Mouse (Mus musculus): ENCODE measurements around the gene Eras.
A peak's percentile ranks its signal among the peaks of the same experiment; 100 is the strongest.
"Not testable (repeated sequence)": the region's sequence is repeated elsewhere in the genome, so short reads cannot be mapped to it uniquely, and the experiment has no call there.

Gene Eras

DNA sequence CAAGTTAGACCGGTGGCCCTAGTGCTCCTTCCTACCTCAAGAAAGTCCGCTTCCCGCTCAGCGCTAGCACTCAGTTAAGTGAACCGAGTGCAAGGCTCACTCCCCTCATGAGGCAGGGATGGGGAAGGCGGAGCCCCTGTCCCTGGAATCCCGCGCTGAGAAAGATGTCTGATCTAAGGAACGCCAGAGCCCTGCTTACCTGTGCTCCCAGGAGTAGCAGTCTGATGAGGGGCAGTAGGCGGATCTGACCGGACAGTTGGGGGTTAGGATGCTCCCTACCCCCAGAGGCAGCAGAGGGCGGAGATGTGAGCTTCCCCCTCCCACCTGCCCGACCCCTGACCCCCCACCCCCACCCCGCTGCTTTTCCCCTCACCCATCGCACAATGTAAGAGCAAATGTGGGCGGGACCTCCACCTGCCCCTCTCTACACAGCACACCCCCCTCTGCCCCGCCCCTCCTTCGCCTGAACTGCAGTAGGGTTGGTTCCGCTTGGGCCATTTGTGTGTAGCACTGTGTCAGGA is at the start of gene Eras:
Gene Eras (minus strand): TSS at position 338 of the 521 bp plus-strand sequence.
- DNase-seq (ENCODE audit: low spot score in 2 of 2) = no peak

DNA sequence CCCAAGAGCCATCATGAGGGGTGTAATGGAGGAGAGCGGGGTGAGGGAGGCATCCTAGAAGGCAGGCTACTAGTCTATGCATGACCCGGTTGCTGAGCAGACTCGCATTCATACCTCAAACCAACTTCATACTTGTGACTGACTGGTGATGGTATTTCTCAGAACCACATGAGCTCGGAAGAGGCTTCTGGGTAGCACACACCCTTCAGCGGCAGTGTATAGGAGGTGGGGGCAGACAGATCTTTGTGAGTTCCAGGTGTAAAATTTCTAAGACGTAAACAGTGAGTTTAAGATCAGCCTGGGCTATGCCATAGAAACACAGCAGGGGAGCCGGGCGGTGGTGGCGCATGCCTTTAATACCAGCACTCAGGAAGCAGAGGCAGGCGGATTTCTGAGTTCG is 49.5 kb upstream of the Eras start, which contains the start of gene Gata1:
Gene Gata1 (minus strand): TSS at position 180 of the 400 bp plus-strand sequence.
- DNase-seq (ENCODE audit: low spot score in 2 of 2) = no peak

DNA sequence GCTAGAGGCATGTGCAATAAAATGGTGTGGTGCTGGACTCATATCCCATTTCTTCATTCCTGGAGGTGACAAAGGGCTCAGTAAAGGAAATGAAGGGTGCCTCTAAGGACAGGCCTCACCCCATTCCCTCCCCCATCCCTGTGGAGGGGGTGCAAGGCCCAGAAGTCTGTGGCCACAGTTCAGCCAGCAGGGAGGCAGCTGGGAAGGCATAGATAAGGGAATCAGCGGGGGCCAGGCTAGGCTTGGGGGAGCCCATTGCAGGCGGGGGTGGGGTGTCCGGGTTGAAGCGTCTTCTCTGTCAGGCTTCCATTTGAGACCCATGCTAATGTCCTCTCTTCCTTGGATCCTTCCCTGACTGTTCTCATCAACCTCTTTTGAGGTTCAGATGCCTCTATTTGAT is 42.9 kb upstream of the Eras start:
- DNase-seq (ENCODE audit: low spot score in 2 of 2) = no peak

DNA sequence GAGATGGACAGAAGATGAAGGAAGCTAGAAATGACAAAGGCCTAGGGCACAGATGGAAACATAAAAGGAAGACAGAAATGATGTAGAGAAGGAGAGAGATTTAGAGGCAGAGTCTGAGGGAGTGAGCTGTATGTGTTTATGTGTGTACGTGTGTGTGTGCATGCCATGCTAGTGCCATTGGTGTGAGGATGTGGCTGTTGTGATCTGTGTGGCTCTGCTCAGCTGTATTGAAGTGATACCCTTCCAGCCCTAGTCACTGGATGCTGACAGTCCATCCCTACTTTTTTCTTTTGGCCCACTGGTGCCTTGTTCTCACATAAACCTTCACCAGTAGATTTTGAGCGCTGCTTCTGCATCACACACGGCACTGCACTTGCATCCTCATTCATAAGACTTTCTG is 40.5 kb upstream of the Eras start:
- no peak for DNase-seq (ENCODE audit: low spot score in 2 of 2)

DNA sequence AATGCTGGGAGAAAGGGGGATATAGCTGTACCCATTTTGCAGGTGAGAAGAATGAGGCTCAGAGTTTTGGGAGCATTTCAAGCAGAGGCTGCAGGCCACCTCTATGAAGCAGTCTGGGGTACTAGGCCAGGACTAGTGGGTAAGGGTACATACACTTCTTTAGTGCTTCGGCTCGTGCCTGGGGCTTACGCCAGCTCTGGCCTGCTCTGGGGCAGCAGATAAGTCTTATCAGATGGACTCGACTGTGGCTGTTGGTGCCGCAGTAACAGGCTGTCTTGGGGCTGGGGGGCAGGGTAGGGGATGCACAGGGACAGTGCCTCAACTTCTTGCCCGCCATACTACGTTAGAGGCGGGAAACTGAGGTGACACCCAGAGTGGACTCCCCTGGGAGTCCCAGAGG is 39.8 kb upstream of the Eras start:
- no peak for DNase-seq (ENCODE audit: low spot score in 2 of 2)

DNA sequence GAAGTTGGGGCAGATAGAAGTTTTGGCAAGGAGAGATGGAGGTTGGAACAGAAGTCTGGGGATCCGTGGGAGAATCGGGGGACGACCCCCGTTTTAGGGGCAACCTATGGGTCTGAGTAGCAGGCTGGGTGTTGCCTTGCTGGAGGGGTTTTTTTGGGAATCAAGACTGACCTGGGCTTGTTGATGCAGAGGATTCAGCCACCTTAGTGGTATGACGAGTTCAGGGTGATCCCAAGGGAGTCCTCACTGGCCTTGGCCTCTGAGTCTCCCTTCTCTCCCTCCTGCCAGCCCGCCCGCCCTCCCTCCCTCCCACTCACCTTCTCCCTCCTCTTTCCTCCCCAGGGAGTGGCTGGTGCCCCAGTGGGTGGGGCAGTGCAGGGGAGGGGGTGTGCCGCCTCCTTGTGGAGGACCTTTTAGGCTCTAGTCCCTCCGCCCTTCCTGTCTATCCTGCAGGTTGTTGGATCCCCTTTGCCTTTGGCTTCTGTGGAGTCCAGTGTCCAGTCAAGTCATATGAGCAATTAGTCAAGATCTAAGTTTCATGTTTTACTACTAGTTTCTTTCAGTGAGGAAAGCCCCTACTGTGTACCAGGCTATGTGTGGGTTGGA is 39.3 kb upstream of the Eras start:
- no peak for DNase-seq (ENCODE audit: low spot score in 2 of 2)

DNA sequence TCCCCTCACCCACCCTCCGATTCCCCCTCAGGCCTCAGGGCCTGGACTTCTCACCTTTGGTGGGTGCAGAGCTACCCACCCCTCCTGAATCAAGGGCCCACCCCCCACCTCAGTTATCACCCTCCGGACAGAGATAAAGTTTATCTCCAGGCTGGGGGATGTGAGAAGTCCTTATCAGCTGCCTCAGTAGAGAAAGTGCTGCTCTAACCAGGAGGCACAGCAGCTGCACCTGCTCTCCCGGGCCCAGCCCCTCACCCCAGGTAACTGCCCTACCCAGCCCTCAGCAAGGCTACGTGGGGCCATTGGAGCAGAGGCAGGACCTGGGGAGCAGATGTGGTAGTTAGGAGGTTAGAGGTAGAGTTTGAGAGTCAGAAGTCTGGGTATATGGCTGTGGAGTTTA is 37.8 kb upstream of the Eras start:
- no peak for DNase-seq (ENCODE audit: low spot score in 2 of 2)

DNA sequence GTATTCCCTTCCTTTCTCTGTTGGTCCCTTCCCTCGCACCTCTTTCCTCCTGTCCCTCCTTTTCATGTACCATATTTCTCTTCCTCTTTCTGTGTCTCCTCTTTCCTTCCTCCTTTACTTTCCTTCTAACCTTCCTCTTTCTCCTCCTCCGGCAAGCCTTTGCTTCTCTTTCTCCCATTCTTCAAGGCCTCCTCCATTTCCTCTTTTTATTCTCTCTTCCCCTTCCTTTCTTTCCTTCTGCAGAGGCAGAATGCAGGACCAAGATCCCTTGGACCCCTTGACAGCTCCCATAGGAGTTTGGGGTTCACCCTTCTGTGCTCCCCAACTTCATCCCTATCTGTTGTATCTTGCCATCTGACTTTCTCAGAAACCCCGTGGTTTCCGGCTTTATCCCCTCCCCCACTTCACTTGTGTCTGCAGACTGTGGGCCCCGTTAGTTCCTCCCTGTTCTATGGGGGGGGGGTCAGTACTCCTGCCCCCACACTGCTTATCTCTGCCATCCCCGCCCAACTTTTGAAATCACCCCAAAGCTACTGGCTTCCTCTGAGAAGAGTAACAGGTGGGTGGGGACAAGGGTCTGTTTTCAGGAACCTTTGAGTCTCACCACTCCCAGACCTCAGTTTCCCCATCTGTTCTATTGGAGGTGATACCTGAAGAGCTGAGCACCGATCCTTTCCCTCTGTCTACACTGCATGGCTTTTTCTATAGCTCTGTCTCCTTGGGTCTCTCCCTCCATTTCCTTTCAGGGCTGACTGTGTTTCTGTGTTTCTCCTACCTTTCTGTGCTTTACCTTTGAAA is 35.6 kb upstream of the Eras start:
- DNase-seq (ENCODE audit: low spot score in 2 of 2) = no peak

DNA sequence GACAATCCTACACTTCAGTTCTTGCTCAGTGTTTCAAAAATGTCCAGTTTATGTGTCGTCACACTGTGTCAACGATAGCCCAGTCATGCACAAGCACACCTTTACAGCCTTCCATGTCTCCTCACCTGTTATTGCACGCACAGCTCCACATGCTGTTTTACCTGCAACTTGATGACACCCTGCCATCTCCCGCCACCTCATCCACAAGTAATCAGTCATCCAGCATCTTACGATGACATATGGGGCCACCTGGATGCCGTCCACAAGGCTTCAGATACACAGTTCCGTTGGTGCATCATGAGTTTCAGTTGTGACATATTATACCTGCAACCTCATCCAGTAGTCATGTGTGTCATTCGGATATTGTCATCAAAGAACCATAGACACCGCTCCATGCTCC is 30.5 kb upstream of the Eras start:
- no peak for DNase-seq (ENCODE audit: low spot score in 2 of 2)

DNA sequence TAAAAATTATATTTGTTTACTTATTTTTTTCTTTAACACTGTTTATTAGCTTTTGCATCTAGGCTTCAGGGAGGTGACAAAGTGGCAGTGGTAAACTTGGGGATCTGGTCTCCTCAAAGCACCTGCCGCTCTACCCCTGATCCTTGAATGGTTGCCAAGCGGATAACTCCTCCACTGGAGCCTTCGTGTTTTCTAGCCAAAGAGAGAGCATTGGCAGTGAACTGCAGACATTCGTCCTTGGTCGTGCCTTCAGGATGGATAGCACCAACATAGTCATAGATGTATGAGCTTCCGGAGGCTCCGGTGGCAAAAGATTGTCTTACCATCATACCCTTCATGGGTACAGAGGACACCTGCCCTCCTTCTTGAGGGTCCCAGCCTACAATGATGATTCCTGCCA is 21.7 kb upstream of the Eras start:
- DNase-seq (ENCODE audit: low spot score in 2 of 2) = no peak

DNA sequence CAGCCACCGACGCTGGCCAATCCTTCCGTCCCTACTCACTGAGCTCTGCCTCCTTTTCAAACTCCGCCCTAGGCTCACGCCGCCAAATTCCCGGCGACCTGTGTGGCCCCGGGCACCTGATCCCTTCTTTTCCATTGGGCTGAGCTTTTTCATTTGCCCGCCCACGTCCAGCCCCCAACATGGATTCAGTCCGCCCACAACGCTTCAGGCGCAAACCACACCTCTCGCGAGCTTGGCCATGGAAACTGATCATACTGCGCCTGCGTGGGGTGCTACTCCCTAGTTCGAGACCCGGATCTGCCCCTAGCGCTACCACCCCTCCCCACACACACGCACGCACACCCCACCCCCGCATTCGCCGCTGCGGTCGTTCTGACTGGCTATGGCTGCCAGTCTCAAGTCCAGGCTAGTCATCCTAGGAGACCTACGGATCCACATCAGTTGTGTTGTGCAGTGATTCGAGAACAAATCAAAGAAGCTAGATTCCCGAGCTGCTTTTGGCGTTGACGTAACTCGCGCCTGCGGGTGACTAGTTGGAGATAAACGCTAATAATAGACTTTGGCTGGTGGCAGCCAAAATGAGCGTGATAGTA is 19.6 kb upstream of the Eras start:
- DNase-seq (ENCODE audit: low spot score in 2 of 2) = peak; percentile 92 to 94

DNA sequence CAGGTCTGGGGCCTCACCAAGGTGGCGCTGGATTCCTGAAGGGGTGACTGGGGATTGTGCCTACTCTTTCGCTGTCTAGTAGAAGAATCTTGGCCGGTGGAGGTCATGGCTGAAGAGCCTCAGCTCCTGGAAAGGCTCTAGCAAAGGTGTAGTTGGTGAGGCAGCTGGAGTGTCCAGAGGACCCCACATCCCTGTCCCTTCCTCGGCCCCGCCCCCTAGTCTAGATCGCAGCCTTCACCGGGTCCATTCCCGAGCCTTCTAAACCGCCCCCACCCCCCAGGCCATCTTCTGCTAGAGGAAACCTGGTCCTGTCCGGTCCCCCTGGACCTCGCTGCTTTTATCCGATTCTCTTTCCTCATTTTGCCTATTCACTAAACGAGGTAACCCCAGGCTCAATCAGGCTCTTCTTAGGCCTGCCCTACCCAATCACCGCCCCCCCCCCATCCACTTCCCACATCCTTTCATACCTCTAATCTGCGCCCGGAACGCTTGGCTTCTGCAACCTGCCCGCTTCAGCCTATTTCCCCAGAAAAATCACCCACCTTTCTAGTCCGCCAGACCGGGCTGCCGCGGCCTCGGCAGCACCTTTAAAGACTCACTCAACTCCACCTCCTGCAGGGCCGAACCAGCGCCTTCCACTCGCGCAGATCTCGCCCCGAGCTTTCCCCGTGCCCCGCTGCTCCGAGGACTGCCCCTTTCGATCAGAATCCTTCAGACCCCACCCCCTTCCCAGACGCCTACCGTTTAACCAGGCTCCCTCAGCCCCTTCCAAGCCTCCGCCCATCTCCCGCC is 18.9 kb upstream of the Eras start, which contains the start of gene Hdac6:
Gene Hdac6 (minus strand): TSS at position 782 of the 792 bp plus-strand sequence.
- no peak for DNase-seq (ENCODE audit: low spot score in 2 of 2)

DNA sequence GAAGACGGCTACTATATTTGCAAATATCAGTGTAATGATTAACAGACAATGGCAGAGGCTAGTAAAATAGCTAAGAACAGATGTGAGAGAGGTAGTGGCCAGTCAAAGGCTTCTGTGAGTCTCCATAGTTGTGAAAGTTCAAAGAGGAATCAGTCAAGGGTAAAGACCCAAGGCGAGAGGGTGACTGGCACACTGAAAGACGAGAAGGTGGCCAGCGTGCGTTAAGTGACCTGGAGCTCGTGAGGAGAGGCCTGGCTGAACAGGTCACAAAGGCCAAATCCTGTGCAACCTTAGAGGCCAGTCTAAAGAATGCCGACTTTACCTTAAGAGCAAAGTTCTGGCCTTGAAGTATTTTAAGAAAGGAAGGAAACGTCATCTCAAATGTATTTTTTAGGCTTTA is 17.2 kb upstream of the Eras start:
- DNase-seq (ENCODE audit: low spot score in 2 of 2) = no peak

DNA sequence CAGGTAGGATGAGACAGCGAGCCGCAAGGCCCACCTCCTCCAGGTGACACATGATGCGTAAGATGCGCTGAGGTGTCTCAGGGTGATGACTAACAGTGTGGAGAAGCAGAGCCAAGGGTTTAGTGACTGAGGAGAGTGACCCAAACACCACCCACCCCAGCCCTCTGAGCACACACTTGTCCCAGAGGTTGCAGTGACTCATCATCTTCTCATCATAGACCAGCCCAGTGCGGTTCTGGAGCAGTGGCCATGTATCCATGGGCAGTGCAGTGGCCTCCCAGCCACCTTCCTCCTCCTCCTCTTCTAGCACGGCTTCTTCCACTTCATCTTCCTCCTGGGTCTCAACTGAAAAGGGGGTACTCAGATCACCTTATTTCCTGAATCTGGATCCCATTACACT is 9.3 kb upstream of the Eras start:
- no peak for DNase-seq (ENCODE audit: low spot score in 2 of 2)

DNA sequence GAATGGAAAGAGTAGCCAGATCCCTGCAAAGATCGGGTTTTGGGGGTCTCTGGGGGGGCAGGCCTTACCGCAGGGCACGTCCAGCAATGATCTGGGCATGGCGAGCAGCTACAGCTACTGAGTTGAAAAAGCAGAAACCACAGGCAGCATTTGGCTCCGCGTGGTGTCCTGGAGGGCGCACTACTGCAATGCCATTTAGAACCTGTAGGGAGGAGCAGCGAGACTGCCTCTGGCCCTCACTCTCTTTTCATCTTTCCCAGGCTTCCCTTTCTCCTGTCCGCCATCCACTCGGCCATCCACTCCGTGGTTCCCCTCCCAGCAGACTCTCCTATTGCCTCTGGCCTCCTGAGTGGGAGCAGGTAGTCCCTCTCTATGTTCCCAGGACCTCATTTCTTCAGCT is 8.5 kb upstream of the Eras start:
- DNase-seq (ENCODE audit: low spot score in 2 of 2) = no peak

DNA sequence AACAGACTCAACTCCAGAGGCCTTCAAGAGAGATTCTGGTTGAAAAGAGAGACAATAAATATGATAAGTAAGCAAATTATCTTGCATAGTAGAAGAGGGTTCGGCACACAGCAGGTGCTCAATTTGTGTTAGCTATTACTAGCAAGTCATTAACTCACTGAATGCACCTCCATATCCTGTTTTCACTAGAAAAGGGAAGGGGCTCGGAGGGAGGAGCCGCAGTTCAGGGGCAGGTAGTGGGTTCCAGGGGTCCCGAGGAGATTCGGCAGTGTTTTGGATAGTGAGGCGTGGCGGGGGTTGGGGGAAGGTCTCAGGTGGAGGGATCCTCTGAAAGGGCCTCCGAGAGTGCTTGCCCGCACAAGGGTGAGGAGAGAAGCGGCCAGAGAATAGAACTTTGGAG is 1.3 kb downstream of the Eras start:
- DNase-seq (ENCODE audit: low spot score in 2 of 2) = no peak

DNA sequence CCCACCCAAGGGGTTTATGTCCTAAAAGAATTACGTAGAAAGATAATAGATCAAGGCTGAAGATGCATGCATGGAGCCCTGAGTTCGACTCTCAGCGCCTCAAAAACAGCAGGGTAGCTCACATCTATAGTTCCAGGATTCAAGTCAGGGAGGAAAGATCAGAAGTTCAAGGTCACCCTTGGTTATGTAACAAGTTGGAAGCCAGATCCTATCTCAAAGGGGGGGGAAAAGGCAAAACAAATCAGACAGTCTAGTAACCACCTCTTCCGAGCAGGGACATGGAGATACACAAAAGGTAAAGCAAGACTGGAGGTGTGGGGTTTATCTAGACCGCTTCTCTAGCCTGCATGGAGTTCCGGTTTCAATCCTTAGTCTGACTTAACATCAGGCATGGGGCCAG is 2.1 kb downstream of the Eras start:
- no peak for DNase-seq (ENCODE audit: low spot score in 2 of 2)

DNA sequence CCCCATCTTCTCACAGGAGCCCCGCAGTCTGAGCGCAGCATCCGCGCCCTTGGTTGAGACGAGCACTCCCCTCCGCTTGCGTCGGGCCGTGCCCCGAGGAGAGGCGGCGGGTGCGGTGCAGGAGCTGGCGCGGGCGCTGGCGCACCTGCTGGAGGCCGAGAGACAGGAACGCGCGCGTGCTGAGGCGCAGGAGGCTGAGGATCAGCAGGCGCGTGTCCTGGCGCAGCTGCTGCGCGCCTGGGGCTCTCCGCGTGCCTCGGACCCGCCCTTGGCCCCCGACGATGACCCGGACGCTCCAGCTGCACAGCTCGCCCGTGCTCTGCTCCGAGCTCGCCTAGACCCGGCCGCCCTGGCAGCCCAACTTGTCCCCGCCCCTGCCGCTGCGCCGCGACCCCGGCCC is 6.4 kb downstream of the Eras start:
- DNase-seq (ENCODE audit: low spot score in 2 of 2) = no peak

DNA sequence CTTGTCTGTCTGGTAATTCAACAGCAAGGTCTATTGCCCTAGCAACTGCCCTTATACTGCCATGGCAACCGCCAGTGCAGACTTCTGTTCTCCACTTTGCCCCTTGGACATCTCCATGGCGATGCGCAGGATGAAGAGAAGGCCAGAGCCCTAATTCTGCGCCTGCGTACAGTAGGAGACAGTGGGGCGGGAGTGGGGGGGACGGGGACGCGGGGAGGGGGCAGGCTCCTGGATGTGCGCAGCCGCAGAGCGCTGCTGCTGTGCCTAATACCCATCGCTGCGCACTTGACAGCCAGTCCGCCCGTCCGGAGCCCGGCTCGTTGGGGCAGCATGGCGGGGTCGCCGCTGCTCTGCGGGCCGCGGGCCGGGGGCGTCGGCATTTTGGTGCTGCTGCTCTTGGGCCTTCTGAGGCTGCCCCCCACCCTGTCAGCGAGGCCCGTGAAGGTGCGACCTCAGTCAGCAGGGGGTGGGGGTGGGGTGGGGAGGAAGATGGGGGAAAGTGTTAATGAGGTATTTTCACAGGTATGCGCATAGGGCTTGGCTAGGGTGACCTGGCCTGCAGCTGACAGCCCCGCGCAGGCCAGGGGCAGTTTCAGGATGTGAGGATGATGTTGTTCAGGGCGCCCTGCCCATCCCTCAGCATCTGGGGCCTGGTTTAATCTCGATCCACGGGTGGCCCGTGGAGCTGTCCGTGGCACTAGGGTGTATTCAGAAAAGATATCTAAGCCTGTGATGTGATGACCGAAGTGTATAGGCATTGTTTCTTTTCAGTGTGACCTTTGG is 8.6 kb downstream of the Eras start, which contains the start of gene Pcsk1n:
Gene Pcsk1n (plus strand): TSS at position 222 of the 783 bp plus-strand sequence.
- peak; percentile 39 to 41 for DNase-seq (ENCODE audit: low spot score in 2 of 2)

DNA sequence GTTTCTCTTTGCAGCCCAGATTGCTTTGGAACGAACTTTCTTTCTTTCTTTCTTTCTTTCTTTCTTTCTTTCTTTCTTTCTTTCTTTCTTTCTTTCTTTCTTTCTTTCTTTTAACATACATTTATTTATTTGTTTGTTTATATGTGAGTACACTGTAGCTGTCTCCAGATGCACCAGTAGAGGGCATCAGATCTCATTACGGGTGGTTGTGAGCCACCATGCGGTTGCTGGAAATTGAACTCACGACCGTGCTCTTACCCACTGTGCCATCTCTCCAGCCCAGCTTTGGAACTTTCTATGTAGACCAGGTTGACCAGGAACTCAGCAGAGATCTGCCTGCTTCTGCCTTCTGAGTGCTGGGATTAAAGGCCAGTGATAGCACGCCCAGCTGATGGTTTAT is 10.4 kb downstream of the Eras start:
- not testable (repeated sequence) for DNase-seq (ENCODE audit: low spot score in 2 of 2)

DNA sequence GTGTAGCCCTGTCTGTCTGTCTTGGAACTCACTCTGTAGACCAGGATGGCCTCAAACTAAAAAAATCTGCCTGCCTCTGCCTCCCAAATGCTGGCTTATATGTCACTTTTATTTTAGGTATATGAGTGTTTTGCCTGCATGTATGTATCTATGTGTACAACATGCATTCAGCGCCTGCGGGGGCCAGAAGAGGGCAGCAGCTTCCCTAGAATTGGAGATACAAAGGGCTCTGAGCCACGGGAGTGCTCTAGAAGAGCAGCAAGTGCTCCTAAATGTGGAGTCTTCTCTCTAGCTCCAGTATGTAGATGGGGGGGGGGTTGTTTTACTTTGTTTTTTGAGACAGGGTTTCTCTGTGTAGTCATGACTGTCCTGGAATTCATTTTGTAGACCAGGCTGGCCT is 12.7 kb downstream of the Eras start:
- DNase-seq (ENCODE audit: low spot score in 2 of 2) = not testable (repeated sequence)

Measured in frontal cortex, postnatal 10 days (tissue).